Mouse (Mus musculus): Measurements from ENCODE around the gene Got2. TPM values are rescaled to one million over a fixed set of nuclear protein-coding genes. Genes with fewer than 3 reads are reported as not detected.
"Not testable (repeated sequence)": the region's sequence is repeated elsewhere in the genome, so short reads cannot be mapped to it uniquely, and the experiment has no call there.

Got2 gene
- polyA plus RNA-seq, 1 experiment from 2014 or later, result 162 TPM

DNA sequence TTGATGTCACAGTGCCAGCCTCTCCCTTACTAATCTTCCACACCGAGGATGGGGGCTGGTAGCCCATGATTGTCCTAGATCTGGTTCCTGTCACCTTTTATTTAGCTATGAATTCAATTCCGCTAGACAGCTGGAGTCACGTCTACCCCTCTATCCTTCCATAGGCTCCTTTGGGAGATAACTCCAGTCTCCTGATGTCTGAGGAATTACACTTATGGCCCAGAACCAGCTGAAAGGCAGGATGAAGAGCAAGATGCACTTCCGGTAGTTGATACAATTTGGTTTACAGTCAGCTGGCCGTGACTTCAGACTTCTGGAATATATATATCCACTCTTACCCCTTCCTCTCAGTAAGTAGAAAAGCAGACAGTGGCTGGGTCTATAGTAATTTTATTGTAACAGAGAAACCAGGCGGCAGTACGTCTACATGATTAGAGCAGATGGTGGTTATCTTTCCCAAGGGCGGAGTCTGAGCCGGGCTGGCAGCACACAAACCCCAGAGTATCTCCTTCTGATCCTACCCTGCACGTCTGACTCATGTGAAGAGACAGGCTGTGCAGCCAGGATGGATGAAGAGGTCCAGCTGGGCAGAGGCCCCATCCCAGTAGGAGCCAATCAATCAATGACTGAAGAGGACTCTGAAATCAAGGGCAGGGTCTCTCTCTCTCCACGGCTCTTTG lies 24.4 kb downstream of the Got2 start:
- not testable (repeated sequence) for H3K27ac ChIP-seq; H3K9ac ChIP-seq; H3K4me3 ChIP-seq (replicated peaks); H3K4me1 ChIP-seq; H3K9me3 ChIP-seq; H3K27me3 ChIP-seq (replicated peaks); H3K4me2 ChIP-seq
- H3K36me3 ChIP-seq, result peaks cover 20% of the 10 kb centered on the region
- 0 out of 2 replicates have a peak, but pooled peaks have one; percentile 35 for ATAC-seq (ENCODE audit: insufficient read depth, low FRiP score, low read depth)
- 71% methylated on average over 10 of the region's 11 CpGs for WGBS

DNA sequence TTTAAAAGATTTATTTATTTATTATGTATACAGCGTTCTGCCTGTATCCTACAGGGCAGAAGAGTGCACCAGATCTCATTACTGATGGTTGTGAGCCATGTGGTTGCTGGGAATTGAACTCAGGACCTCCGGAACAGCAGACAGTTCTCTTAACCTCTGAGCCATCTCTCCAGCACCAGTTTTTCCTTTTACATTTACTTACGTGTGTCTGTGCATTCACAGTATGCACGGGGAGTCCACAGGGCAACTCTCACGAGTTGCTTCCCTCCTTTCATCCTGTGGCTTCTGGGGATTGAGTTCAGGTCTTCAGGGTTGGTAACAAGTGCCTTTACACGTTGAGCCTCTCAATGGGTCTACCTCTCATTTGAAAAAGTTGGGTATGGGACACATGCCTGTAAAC lies 34.2 kb downstream of the Got2 start:
- ATAC-seq (ENCODE audit: insufficient read depth, low FRiP score, low read depth), result no peak
- H3K36me3 ChIP-seq, result no peaks in the 10 kb centered on the region
- no peaks in the 10 kb centered on the region for H3K9me3 ChIP-seq
- no peak overlapping the region for H3K4me2 ChIP-seq
- H3K4me1 ChIP-seq, result peaks cover 8% of the 10 kb centered on the region; the same call in 1 of the 2 replicates
- no peaks in the 10 kb centered on the region for H3K27me3 ChIP-seq (replicated peaks)
- no peak overlapping the region for H3K27ac ChIP-seq
- H3K9ac ChIP-seq, result no peak overlapping the region
- no peak overlapping the region for H3K4me3 ChIP-seq (replicated peaks)
- WGBS, result 85% methylated on average over 6 of the region's 6 CpGs

DNA sequence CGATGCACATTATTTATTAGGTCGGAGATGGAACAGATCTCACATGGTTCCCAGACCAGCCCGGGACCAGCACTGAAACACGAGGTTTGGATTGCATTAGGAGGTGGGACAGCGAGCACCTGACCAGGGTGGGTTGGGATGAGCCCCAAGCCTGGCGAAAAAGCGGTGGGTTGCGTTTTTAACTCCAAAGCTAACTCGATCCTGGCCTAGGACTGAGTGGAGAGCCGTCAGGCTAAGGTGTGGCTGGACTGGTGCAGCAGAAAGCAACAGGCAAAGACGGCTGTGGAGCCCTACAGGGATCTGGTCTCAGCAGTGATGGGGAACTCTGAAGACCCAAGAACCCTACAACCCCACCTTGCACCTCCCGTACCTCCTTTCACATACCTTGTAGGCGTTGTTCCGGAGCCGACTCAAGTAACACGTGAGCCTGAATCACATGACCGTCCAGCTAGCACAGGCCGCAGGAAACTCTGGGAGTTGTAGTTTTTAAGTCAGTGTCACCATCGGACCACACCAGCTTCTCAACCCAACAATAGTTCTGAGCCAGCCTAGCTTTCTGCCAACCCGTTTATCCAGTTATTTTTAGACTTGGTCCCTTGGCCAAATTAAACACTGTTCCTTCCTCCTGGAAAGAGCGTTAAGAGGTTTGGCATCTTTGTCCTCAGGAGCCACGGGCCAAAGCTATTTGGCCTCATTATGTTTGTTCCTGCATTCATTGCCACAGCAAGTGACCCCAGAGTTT lies 35.1 kb downstream of the Got2 start, which contains the start of gene Slc38a7:
Slc38a7 (minus strand) TSS at position 438 of the 742 bp plus-strand sequence.
- peak; percentile 91 for ATAC-seq (ENCODE audit: insufficient read depth, low FRiP score, low read depth)
- 0 out of 2 replicates have a peak, but pooled peaks cover 4% of the 10 kb centered on the region for H3K36me3 ChIP-seq
- peak within 1 kb of the TSS; percentile 62 for H3K4me3 ChIP-seq (replicated peaks)
- H3K27ac ChIP-seq, result no peak within 1 kb of the TSS
- no peaks in the 10 kb centered on the region for H3K9me3 ChIP-seq
- H3K27me3 ChIP-seq (replicated peaks), result no peaks in the 10 kb centered on the region
- H3K4me2 ChIP-seq, result peak within 1 kb of the TSS; percentile 72
- H3K4me1 ChIP-seq, result peaks cover 8% of the 10 kb centered on the region; the same call in 1 of the 2 replicates
- peak within 1 kb of the TSS; percentile 49 for H3K9ac ChIP-seq
- WGBS, result 16% methylated on average over 22 of the region's 22 CpGs

DNA sequence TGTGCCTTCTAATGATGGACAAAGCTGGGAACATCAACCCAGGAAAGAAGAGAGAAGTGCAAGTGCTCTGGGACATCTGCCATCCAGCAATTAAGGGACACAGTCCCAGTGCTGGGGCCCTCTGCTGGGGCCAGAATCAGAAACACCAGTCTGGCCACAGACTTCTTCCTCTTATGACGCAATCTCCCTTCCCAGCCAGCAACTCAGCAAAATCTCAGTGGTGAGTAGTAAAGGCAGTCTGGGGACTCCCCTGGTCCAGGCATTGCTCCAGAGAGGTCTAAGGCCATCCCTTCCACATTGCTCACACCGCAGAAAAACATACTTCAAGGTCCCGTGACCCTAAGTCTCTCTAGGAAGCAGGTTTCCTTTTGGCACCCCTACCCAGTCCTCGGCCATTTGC lies 36.1 kb downstream of the Got2 start:
- Histone ChIP-seq H3K27me3 (replicated peaks) (no peaks in the 10 kb centered on the region), H3K27ac (no peak overlapping the region), H3K4me3 (replicated peaks) (peak overlapping the region; percentile 62), H3K9me3 (no peaks in the 10 kb centered on the region), H3K4me2 (peak overlapping the region; percentile 72), H3K4me1 (peaks cover 8% of the 10 kb centered on the region; the same call in 1 of the 2 replicates), H3K36me3 (0 out of 2 replicates have a peak, but pooled peaks cover 5% of the 10 kb centered on the region), H3K9ac (no peak overlapping the region)
- ATAC-seq (ENCODE audit: insufficient read depth, low FRiP score, low read depth), result peak; percentile 44; the same call in 1 of the 2 replicates
- 50% methylated on average over 4 of the region's 4 CpGs for WGBS

DNA sequence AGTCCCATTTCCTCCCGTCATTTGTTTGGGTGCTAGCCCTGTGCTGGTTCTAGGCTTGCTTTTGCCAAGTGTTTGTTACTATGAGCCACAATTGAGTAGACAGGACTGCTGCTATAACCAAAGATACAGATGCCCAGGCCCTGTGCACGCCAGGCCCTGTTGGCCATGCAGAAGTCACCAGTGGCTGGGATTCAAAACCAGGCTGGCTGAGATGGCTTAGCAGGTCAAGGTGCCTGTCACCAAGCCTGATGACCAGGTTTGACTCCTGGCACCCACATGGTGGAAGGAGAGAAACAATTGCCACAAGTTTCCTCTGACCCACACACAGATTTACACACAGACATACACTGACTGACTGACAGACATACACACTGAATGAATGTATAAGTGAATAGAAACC lies 38.0 kb downstream of the Got2 start:
- Histone ChIP-seq H3K9me3 (no peaks in the 10 kb centered on the region), H3K9ac (no peak overlapping the region), H3K4me3 (replicated peaks) (no peak overlapping the region), H3K4me2 (no peak overlapping the region), H3K36me3 (0 out of 2 replicates have a peak, but pooled peaks cover 5% of the 10 kb centered on the region), H3K4me1 (peaks cover 8% of the 10 kb centered on the region; the same call in 1 of the 2 replicates), H3K27ac (no peak overlapping the region), H3K27me3 (replicated peaks) (no peaks in the 10 kb centered on the region)
- 93% methylated on average over 2 of the region's 2 CpGs for WGBS
- no peak for ATAC-seq (ENCODE audit: insufficient read depth, low FRiP score, low read depth)

DNA sequence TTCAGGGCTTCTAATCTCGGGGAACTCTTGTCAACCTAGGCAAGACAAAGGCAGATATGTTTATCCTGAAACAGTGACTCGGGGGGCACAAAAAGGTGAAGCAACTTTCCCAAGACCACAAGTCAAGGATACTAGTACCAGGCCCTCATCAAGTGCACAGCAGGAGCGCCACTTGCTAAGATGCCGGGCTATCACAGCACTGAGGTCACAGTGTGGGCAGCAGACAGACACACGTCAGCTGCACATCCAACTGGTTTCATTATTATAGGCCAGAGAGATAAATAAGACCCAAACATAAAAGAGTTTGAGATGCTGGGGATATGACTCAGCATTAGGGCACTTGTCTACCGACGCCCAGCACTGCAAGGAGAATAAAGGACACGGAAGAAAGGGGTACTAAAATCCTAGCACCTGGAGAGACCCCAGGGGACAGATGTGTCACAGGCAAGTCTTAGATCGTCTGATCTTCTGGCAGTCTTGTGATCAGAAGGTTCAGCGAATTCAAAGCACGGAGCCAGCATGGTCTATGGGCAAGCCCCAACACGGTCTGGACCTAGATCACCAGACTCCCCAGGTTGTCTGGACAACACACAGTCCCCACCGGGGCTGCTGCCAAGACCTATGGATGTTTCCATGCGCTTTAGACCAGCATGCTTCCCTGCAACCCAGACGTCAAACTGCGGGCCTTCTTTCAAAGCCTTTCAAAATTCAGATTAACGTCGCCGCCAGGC lies 39.4 kb downstream of the Got2 start:
- no peak for ATAC-seq (ENCODE audit: insufficient read depth, low FRiP score, low read depth)
- no peak overlapping the region for H3K4me2 ChIP-seq
- H3K9ac ChIP-seq, result no peak overlapping the region
- H3K4me1 ChIP-seq, result peaks cover 8% of the 10 kb centered on the region; the same call in 1 of the 2 replicates
- H3K27ac ChIP-seq, result no peak overlapping the region
- no peak overlapping the region for H3K4me3 ChIP-seq (replicated peaks)
- no peaks in the 10 kb centered on the region for H3K9me3 ChIP-seq
- no peaks in the 10 kb centered on the region for H3K27me3 ChIP-seq (replicated peaks)
- WGBS, result 85% methylated on average over 19 of the region's 19 CpGs
- H3K36me3 ChIP-seq, result 0 out of 2 replicates have a peak, but pooled peaks cover 5% of the 10 kb centered on the region

DNA sequence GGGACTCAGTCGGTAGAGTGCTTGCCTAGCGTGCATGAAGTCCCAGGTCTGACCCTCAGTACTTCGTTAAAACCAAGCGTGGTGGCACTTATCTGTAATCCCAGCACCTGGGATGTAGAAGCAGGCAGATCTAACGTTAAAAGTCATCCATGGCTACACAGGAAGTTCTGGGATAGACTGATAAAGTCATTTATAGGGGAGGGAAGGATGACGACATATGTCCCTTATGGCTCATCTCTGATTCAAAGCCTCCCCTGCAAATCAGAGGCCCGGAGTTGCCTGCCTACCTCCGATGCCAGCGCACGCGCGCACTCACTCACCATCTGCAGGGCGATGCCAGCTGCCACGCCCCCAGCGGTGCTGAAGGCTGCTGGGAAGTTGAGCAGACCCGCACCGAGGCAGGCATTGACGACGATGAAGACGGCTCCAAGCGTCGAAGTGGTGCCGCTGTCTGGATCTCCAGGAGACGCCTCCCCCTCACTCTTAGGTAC lies 40.2 kb downstream of the Got2 start:
- peaks cover 8% of the 10 kb centered on the region; the same call in 1 of the 2 replicates for H3K4me1 ChIP-seq
- H3K9me3 ChIP-seq, result no peaks in the 10 kb centered on the region
- H3K4me3 ChIP-seq (replicated peaks), result no peak overlapping the region
- no peak for ATAC-seq (ENCODE audit: insufficient read depth, low FRiP score, low read depth)
- H3K36me3 ChIP-seq, result 0 out of 2 replicates have a peak, but pooled peaks cover 5% of the 10 kb centered on the region
- H3K27me3 ChIP-seq (replicated peaks), result no peaks in the 10 kb centered on the region
- no peak overlapping the region for H3K27ac ChIP-seq
- WGBS, result 74% methylated on average over 24 of the region's 24 CpGs
- H3K9ac ChIP-seq, result no peak overlapping the region
- no peak overlapping the region for H3K4me2 ChIP-seq

DNA sequence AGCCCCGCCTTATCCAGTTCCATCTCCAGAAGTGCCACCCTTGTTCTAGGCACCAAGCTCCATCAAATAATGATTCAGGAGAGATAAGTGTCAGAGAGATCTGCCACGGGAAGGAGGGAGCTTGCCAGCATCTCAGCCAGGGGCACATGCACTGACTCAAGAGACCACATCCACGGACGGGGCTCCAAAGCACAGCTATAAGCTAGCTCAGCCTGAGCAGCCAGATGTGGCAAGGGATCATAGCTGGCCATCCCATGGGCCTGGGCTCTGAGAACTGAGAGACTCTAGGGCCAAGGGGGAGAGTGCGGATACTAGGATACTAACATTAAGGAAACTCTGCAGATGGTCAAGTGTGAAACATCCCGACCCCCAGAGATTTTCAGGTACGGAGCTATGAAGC lies 43.3 kb downstream of the Got2 start:
- 90% methylated on average over 7 of the region's 7 CpGs for WGBS
- Histone ChIP-seq H3K36me3 (peaks cover 5% of the 10 kb centered on the region; the same call in 1 of the 2 replicates), H3K4me1 (no peaks in the 10 kb centered on the region), H3K4me2 (no peak overlapping the region), H3K27ac (no peak overlapping the region), H3K9me3 (no peaks in the 10 kb centered on the region), H3K4me3 (replicated peaks) (no peak overlapping the region), H3K27me3 (replicated peaks) (no peaks in the 10 kb centered on the region), H3K9ac (no peak overlapping the region)
- ATAC-seq (ENCODE audit: insufficient read depth, low FRiP score, low read depth), result no peak

DNA sequence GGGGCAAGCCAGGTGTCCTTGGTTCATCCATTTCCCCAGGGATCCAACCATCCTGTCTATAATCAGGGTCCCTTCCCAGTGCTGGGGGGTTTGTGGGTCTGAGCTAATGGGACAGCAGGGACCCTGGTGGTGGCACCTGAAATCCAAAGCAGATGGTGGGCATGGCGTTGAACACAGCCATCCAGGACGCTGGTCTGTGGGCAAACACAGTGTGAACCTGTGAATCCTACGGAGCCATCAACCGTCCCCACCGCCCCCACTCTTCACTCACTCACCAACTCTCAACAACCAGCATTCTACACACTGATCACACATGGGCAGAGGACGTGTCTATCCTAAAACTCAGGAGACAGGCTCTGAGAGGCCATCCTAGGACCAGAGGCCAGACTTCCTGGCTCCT lies 44.4 kb downstream of the Got2 start:
- Histone ChIP-seq H3K9ac (no peak overlapping the region), H3K4me3 (replicated peaks) (no peak overlapping the region), H3K36me3 (peaks cover 5% of the 10 kb centered on the region; the same call in 1 of the 2 replicates), H3K9me3 (no peaks in the 10 kb centered on the region), H3K27ac (no peak overlapping the region), H3K4me1 (no peaks in the 10 kb centered on the region), H3K4me2 (no peak overlapping the region), H3K27me3 (replicated peaks) (no peaks in the 10 kb centered on the region)
- WGBS, result 88% methylated on average over 6 of the region's 6 CpGs
- ATAC-seq (ENCODE audit: insufficient read depth, low FRiP score, low read depth), result no peak

DNA sequence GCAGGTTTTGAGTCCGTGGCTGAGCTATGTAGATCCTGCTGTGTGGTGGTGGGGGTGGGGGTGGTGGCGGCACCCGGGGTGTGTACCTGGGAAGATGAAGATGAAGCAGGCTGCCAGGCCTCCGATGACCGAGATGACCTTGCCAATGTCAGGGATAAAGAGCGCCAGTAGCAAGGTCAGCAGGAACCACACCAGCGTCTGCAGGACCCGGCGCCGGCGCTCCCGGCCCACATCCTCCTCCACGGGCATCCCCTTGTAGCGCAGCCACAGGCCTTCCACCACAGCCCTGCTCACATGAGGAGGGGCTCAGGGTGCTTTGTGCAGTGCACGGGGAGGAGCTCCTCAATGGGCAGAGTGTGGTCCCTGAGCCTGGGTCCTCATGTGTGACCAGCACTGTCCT lies 46.9 kb downstream of the Got2 start:
- H3K36me3 ChIP-seq, result no peaks in the 10 kb centered on the region; the same call in 1 of the 2 replicates
- H3K4me1 ChIP-seq, result no peaks in the 10 kb centered on the region
- H3K27ac ChIP-seq, result no peak overlapping the region
- no peaks in the 10 kb centered on the region for H3K27me3 ChIP-seq (replicated peaks)
- H3K9me3 ChIP-seq, result no peaks in the 10 kb centered on the region
- no peak overlapping the region for H3K9ac ChIP-seq
- H3K4me3 ChIP-seq (replicated peaks), result no peak overlapping the region
- ATAC-seq (ENCODE audit: insufficient read depth, low FRiP score, low read depth), result no peak
- no peak overlapping the region for H3K4me2 ChIP-seq
- 92% methylated on average over 15 of the region's 15 CpGs for WGBS

DNA sequence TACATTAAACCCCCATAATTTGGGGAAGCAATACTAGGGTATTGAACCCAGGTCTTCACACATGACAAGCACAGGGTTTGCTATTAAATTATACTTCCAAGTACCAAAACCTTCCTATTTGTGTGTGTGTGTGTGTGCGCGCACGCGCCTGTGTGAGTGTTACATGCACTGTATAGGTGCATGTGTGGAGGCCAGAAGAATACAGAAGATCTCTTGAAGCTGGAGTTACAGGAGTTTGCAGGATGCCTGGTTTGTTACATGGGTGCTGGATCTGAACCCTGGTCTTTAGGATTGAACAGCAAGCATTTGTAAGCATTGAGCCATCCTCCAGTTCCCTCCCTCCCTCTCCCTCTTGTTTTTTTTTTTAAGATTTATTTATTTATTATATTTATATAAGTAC lies 49.1 kb downstream of the Got2 start:
- ATAC-seq (ENCODE audit: insufficient read depth, low FRiP score, low read depth), result no peak
- Histone ChIP-seq H3K4me1 (no peaks in the 10 kb centered on the region), H3K4me2 (no peak overlapping the region), H3K9me3 (no peaks in the 10 kb centered on the region), H3K27me3 (replicated peaks) (no peaks in the 10 kb centered on the region), H3K27ac (no peak overlapping the region), H3K4me3 (replicated peaks) (no peak overlapping the region), H3K9ac (no peak overlapping the region), H3K36me3 (no peaks in the 10 kb centered on the region; the same call in 1 of the 2 replicates)
- WGBS, result 93% methylated on average over 4 of the region's 4 CpGs

All from stomach, embryonic 15.5 days (tissue).